Mouse (Mus musculus) MEL (cell line): ENCODE data around the gene Vmn1r103. TPM values are rescaled to one million over a fixed set of nuclear protein-coding genes. Genes with fewer than 3 reads are reported as not detected.
"Not testable (repeated sequence)": the region's sequence is repeated elsewhere in the genome, so short reads cannot be mapped to it uniquely, and the experiment has no call there.

ENCODE experiments used
- DNase-seq: peaks from one replicate; pipeline ENCODE4 v3.0.0; 2011; ENCODE audit warnings: low read depth, low spot score
- H3K27ac ChIP-seq: 2 replicates; pipeline ENCODE4 v1.5.1; 2012; ENCODE audit warnings: low read depth, mild to moderate bottlenecking, control low read depth, low read length, moderate library complexity; ENCODE audit not compliant: control insufficient read depth
- H3K27me3 ChIP-seq, 2 experiments: fragments of 150-350 bp in 1 of 2; sonication (generic) in 1 of 2; 2 replicates each; pipeline ENCODE4 v1.6.1; 2012; ENCODE audit warnings: low read length in 2 of 2, mild to moderate bottlenecking in 2 of 2, improper control_type of control experiment in 1 of 2, moderate library complexity in 1 of 2; ENCODE audit not compliant: insufficient read depth in 2 of 2, control insufficient read depth in 1 of 2
- H3K36me3 ChIP-seq, 2 experiments: 2 replicates each; pipeline ENCODE4 v1.6.1; 2012 to 2014; ENCODE audit warnings: low read length in 2 of 2, improper control_type of control experiment in 1 of 2, inconsistent platforms in 1 of 2, mild to moderate bottlenecking in 1 of 2; ENCODE audit not compliant: insufficient read depth in 2 of 2, control insufficient read depth in 1 of 2
- H3K4me1 ChIP-seq, 2 experiments: fragments of 150-350 bp in 1 of 2; sonication (generic) in 1 of 2; 2 replicates each; pipeline ENCODE4 v1.6.1; 2012; ENCODE audit warnings: low read length in 2 of 2, improper control_type of control experiment in 1 of 2, mild to moderate bottlenecking in 1 of 2; ENCODE audit not compliant: insufficient read depth in 2 of 2, control insufficient read depth in 1 of 2
- H3K4me3 ChIP-seq, 2 experiments: fragments of 150-350 bp in 1 of 2; sonication (generic) in 1 of 2; 2 replicates each; pipeline ENCODE4 v1.5.1; 2012; ENCODE audit warnings: low read depth in 2 of 2, low read length in 2 of 2, mild to moderate bottlenecking in 2 of 2, moderate library complexity in 2 of 2, control low read depth in 1 of 2, improper control_type of control experiment in 1 of 2; ENCODE audit not compliant: control insufficient read depth in 1 of 2, insufficient read depth in 1 of 2
- H3K79me2 ChIP-seq: 2 replicates; pipeline ENCODE4 v1.6.1; 2012; ENCODE audit warnings: mild to moderate bottlenecking, low read length, moderate library complexity; ENCODE audit not compliant: control insufficient read depth, poor library complexity, insufficient read depth
- H3K9ac ChIP-seq: 2 replicates; pipeline ENCODE4 v1.6.1; 2012; ENCODE audit warnings: low read depth, mild to moderate bottlenecking, control low read depth, low read length, moderate library complexity; ENCODE audit not compliant: control insufficient read depth, poor library complexity, severe bottlenecking
- H3K9me3 ChIP-seq: fragments of 150-350 bp; sonication (generic); replicated peaks from 2 replicates; pipeline ENCODE4 v1.6.1; 2012; ENCODE audit warnings: mild to moderate bottlenecking, low read length, improper control_type of control experiment, moderate library complexity; ENCODE audit not compliant: insufficient read depth
- polyA plus RNA-seq, 2 experiments: library from polyadenylated mRNA; stranded (reverse) in 1 of 2; unstranded in 1 of 2; fragments of >175 nt in 1 of 2; fragments of >200 nt in 1 of 2; gene quantifications; 2 replicates each; pipeline versions ENCODE4 v1.2.1 to v1.2.4; 2012; ENCODE audit warnings: low replicate concordance in 2 of 2, low read depth in 1 of 2; ENCODE audit not compliant: insufficient read length in 2 of 2, insufficient read depth in 1 of 2, missing spikeins in 1 of 2
- total RNA-seq: library from RNA; depleted of rRNA; stranded (reverse); fragments of 300-350 nt; gene quantifications from 2 replicates; pipeline ENCODE4 v1.2.3, GENCODE M21; 2012; rRNA removed

The Vmn1r103 gene
- total RNA-seq (not detected in 2 replicates), polyA plus RNA-seq (not detected)

- H3K27ac ChIP-seq, H3K27me3 ChIP-seq, H3K9me3 ChIP-seq, H3K79me2 ChIP-seq, H3K4me1 ChIP-seq, H3K36me3 ChIP-seq, H3K4me3 ChIP-seq, H3K9ac ChIP-seq, DNase-seq: not testable (repeated sequence)
Measured at GRCm38 (mm10) chr7:20510434-20510833, at the start of gene Vmn1r103. Gene Vmn1r103 (minus strand): TSS chr7:20510534.

GRCm38 (mm10) chr7:20545657-20546056 lies 35.3 kb upstream of the Vmn1r103 start, which contains the start of gene Gm5726:
Gene Gm5726 (minus strand): TSS chr7:20545757.
- H3K27me3 ChIP-seq, H3K36me3 ChIP-seq, DNase-seq, H3K4me1 ChIP-seq, H3K9me3 ChIP-seq, H3K27ac ChIP-seq, H3K79me2 ChIP-seq, H3K9ac ChIP-seq, H3K4me3 ChIP-seq: not testable (repeated sequence)

GRCm38 (mm10) chr7:20533537-20533936 lies 23.2 kb upstream of the Vmn1r103 start, which contains the start of gene Vmn1r104:
Gene Vmn1r104 (plus strand): TSS chr7:20533837.
- not testable (repeated sequence) for H3K4me1 ChIP-seq, H3K27ac ChIP-seq, DNase-seq, H3K36me3 ChIP-seq, H3K4me3 ChIP-seq, H3K27me3 ChIP-seq, H3K9ac ChIP-seq, H3K79me2 ChIP-seq, H3K9me3 ChIP-seq

GRCm38 (mm10) chr7:20474825-20475224 lies 35.5 kb downstream of the Vmn1r103 start, which contains the start of gene Gm10670:
Gene Gm10670 (minus strand): TSS chr7:20474925.
- not testable (repeated sequence) for H3K79me2 ChIP-seq, DNase-seq

More at GRCm38 (mm10) chr7:20474825-20475224, 35.5 kb downstream of the Vmn1r103 start, which contains the start of gene Gm10670:
- H3K27me3 ChIP-seq, H3K36me3 ChIP-seq, H3K9ac ChIP-seq, H3K9me3 ChIP-seq, H3K27ac ChIP-seq, H3K4me1 ChIP-seq, H3K4me3 ChIP-seq: not testable (repeated sequence)

Other genes with a start within 250 kb of the Vmn1r103 start
- not detected in 2 replicates for gene Gm5890, start 247.7 kb downstream of the Vmn1r103 start, total RNA-seq
- gene Gm5890, start 247.7 kb downstream of the Vmn1r103 start, polyA plus RNA-seq = not detected
- not detected in 2 replicates for gene Gm4133, start 176.5 kb downstream of the Vmn1r103 start, total RNA-seq
- gene Gm4133, start 176.5 kb downstream of the Vmn1r103 start, polyA plus RNA-seq = not detected
- not detected in 2 replicates for gene Gm5728, start 135.1 kb downstream of the Vmn1r103 start, total RNA-seq
- gene Gm5728, start 135.1 kb downstream of the Vmn1r103 start, polyA plus RNA-seq = not detected
- not detected in 2 replicates for gene Vmn1r100, start 92.6 kb downstream of the Vmn1r103 start, total RNA-seq
- gene Vmn1r100, start 92.6 kb downstream of the Vmn1r103 start, polyA plus RNA-seq = not detected
- not detected in 2 replicates for gene Vmn1r101, start 67.9 kb downstream of the Vmn1r103 start, total RNA-seq
- not detected for gene Vmn1r101, start 67.9 kb downstream of the Vmn1r103 start, polyA plus RNA-seq
- gene Gm10670, start 35.6 kb downstream of the Vmn1r103 start, total RNA-seq = not detected in 2 replicates
- not detected for gene Gm10670, start 35.6 kb downstream of the Vmn1r103 start, polyA plus RNA-seq
- not detected in 2 replicates for gene Vmn1r104, start 23.3 kb upstream of the Vmn1r103 start, total RNA-seq
- gene Vmn1r104, start 23.3 kb upstream of the Vmn1r103 start, polyA plus RNA-seq = not detected
- gene Gm5726, start 35.2 kb upstream of the Vmn1r103 start, total RNA-seq = not detected in 2 replicates
- not detected for gene Gm5726, start 35.2 kb upstream of the Vmn1r103 start, polyA plus RNA-seq
- not detected in 2 replicates for gene Gm4141, start 65.7 kb upstream of the Vmn1r103 start, total RNA-seq
- not detected for gene Gm4141, start 65.7 kb upstream of the Vmn1r103 start, polyA plus RNA-seq
- not detected in 2 replicates for gene Gm4513, start 88.5 kb upstream of the Vmn1r103 start, total RNA-seq
- gene Gm4513, start 88.5 kb upstream of the Vmn1r103 start, polyA plus RNA-seq = not detected
- gene Vmn1r107, start 158.4 kb upstream of the Vmn1r103 start, total RNA-seq = not detected in 2 replicates
- not detected for gene Vmn1r107, start 158.4 kb upstream of the Vmn1r103 start, polyA plus RNA-seq
- not detected in 2 replicates for gene Vmn1r111, start 192.7 kb upstream of the Vmn1r103 start, total RNA-seq
- not detected for gene Vmn1r111, start 192.7 kb upstream of the Vmn1r103 start, polyA plus RNA-seq
- gene Gm10668, start 220.1 kb upstream of the Vmn1r103 start, total RNA-seq = not detected in 2 replicates
- not detected for gene Gm10668, start 220.1 kb upstream of the Vmn1r103 start, polyA plus RNA-seq